Mouse (Mus musculus): ENCODE measurements around the gene Shc2. TPM values are rescaled to one million over a fixed set of nuclear protein-coding genes. Genes with fewer than 3 reads are reported as not detected.

Shc2 gene
- polyA plus RNA-seq, 1 experiment from 2014 or later: 22.8 TPM

GRCm38 (mm10) chr10:79665051-79665450 lies 27.3 kb upstream of the Shc2 start:
- Histone ChIP-seq H3K36me3 (no peaks in the 10 kb centered on the region), H3K27ac (replicated peaks) (no peak overlapping the region), H3K9me3 (no peaks in the 10 kb centered on the region), H3K27me3 (0 out of 2 replicates have a peak, but pooled peaks cover 7% of the 10 kb centered on the region), H3K4me3 (no peak overlapping the region), H3K9ac (replicated peaks) (no peak overlapping the region), H3K4me1 (peaks cover 14% of the 10 kb centered on the region), H3K4me2 (replicated peaks) (no peak overlapping the region)
- ATAC-seq (ENCODE audit: low FRiP score, low read depth): no peak
- 84% methylated on average over 8 of the region's 8 CpGs for WGBS

- Histone ChIP-seq H3K9me3 (no peaks in the 10 kb centered on the region), H3K36me3 (no peaks in the 10 kb centered on the region), H3K4me3 (no peak within 1 kb of the TSS), H3K4me1 (peaks cover 13% of the 10 kb centered on the region), H3K9ac (replicated peaks) (no peak within 1 kb of the TSS), H3K27ac (replicated peaks) (no peak within 1 kb of the TSS), H3K27me3 (0 out of 2 replicates have a peak, but pooled peaks cover 7% of the 10 kb centered on the region), H3K4me2 (replicated peaks) (no peak within 1 kb of the TSS)
- WGBS: 13% methylated on average over 13 of the region's 13 CpGs
- no peak; the same call in 1 of the 2 replicates for ATAC-seq (ENCODE audit: low FRiP score, low read depth)
Observed at GRCm38 (mm10) chr10:79664131-79664665, 26.5 kb upstream of the Shc2 start, which contains the start of gene Madcam1. Madcam1 (plus strand) TSS chr10:79664559.

- no peaks in the 10 kb centered on the region for H3K9me3 ChIP-seq
- H3K27me3 ChIP-seq: 0 out of 2 replicates have a peak, but pooled peaks cover 7% of the 10 kb centered on the region
- H3K4me2 ChIP-seq (replicated peaks): no peak overlapping the region
- H3K4me1 ChIP-seq: peaks cover 6% of the 10 kb centered on the region
- 0 out of 2 replicates have a peak overlapping the region, but pooled peaks have one; percentile 1 for H3K27ac ChIP-seq (replicated peaks)
- no peak overlapping the region for H3K4me3 ChIP-seq
- H3K36me3 ChIP-seq: no peaks in the 10 kb centered on the region
- ATAC-seq (ENCODE audit: low FRiP score, low read depth): no peak
- 48% methylated on average over 3 of the region's 3 CpGs for WGBS
- H3K9ac ChIP-seq (replicated peaks): no peak overlapping the region
Observed at GRCm38 (mm10) chr10:79661861-79662260, 24.1 kb upstream of the Shc2 start.

GRCm38 (mm10) chr10:79660298-79660697 lies 22.6 kb upstream of the Shc2 start:
- Histone ChIP-seq H3K4me1 (peaks cover 6% of the 10 kb centered on the region), H3K4me3 (no peak overlapping the region), H3K9ac (replicated peaks) (no peak overlapping the region), H3K4me2 (replicated peaks) (no peak overlapping the region), H3K36me3 (no peaks in the 10 kb centered on the region), H3K9me3 (no peaks in the 10 kb centered on the region), H3K27ac (replicated peaks) (no peak overlapping the region), H3K27me3 (0 out of 2 replicates have a peak, but pooled peaks cover 7% of the 10 kb centered on the region)
- WGBS: 81% methylated on average over 2 of the region's 2 CpGs
- no peak for ATAC-seq (ENCODE audit: low FRiP score, low read depth)

GRCm38 (mm10) chr10:79658829-79659228 lies 21.1 kb upstream of the Shc2 start:
- WGBS: 17% methylated on average over 4 of the region's 4 CpGs
- Histone ChIP-seq H3K27ac (replicated peaks) (no peak overlapping the region), H3K4me2 (replicated peaks) (no peak overlapping the region), H3K27me3 (0 out of 2 replicates have a peak, but pooled peaks cover 7% of the 10 kb centered on the region), H3K4me3 (no peak overlapping the region), H3K9ac (replicated peaks) (no peak overlapping the region), H3K9me3 (no peaks in the 10 kb centered on the region), H3K4me1 (peaks cover 11% of the 10 kb centered on the region), H3K36me3 (no peaks in the 10 kb centered on the region)
- no peak for ATAC-seq (ENCODE audit: low FRiP score, low read depth)

- 13% methylated on average over 1 of the region's 1 CpGs for WGBS
- ATAC-seq (ENCODE audit: low FRiP score, low read depth): peak; percentile 85
- H3K36me3 ChIP-seq: no peaks in the 10 kb centered on the region
Observed at GRCm38 (mm10) chr10:79654946-79655395, 17.3 kb upstream of the Shc2 start.

GRCm38 (mm10) chr10:79652789-79653188 lies 15.1 kb upstream of the Shc2 start:
- no peak overlapping the region for H3K4me3 ChIP-seq

More at GRCm38 (mm10) chr10:79654946-79655395, 17.3 kb upstream of the Shc2 start:
- Histone ChIP-seq H3K27me3 (0 out of 2 replicates have a peak, but pooled peaks cover 4% of the 10 kb centered on the region), H3K4me3 (no peak overlapping the region), H3K9ac (replicated peaks) (no peak overlapping the region), H3K9me3 (no peaks in the 10 kb centered on the region), H3K4me1 (peaks cover 11% of the 10 kb centered on the region), H3K27ac (replicated peaks) (peak overlapping the region; percentile 39; the same call in 1 of the 2 replicates), H3K4me2 (replicated peaks) (no peak overlapping the region)

GRCm38 (mm10) chr10:79649070-79649751 lies 11.5 kb upstream of the Shc2 start:
- no peak overlapping the region for H3K4me3 ChIP-seq
- no peaks in the 10 kb centered on the region for H3K36me3 ChIP-seq
- ATAC-seq (ENCODE audit: low FRiP score, low read depth): no peak
- H3K9ac ChIP-seq (replicated peaks): no peak overlapping the region
- peaks cover 2% of the 10 kb centered on the region; the same call in 1 of the 2 replicates for H3K4me1 ChIP-seq
- H3K9me3 ChIP-seq: no peaks in the 10 kb centered on the region
- no peak overlapping the region for H3K4me2 ChIP-seq (replicated peaks)
- no peak overlapping the region for H3K27ac ChIP-seq (replicated peaks)
- WGBS: 28% methylated on average over 7 of the region's 7 CpGs
- H3K27me3 ChIP-seq: 0 out of 2 replicates have a peak, but pooled peaks cover 4% of the 10 kb centered on the region

More at GRCm38 (mm10) chr10:79652789-79653188, 15.1 kb upstream of the Shc2 start:
- H3K9me3 ChIP-seq: no peaks in the 10 kb centered on the region
- WGBS: 83% methylated on average over 7 of the region's 7 CpGs
- H3K4me2 ChIP-seq (replicated peaks): no peak overlapping the region
- peaks cover 11% of the 10 kb centered on the region for H3K4me1 ChIP-seq
- H3K27me3 ChIP-seq: 0 out of 2 replicates have a peak, but pooled peaks cover 4% of the 10 kb centered on the region
- no peak overlapping the region for H3K27ac ChIP-seq (replicated peaks)
- no peak overlapping the region for H3K9ac ChIP-seq (replicated peaks)
- no peak for ATAC-seq (ENCODE audit: low FRiP score, low read depth)
- no peaks in the 10 kb centered on the region for H3K36me3 ChIP-seq

- Histone ChIP-seq H3K36me3 (no peaks in the 10 kb centered on the region), H3K9me3 (no peaks in the 10 kb centered on the region), H3K27ac (replicated peaks) (no peak within 1 kb of the TSS), H3K27me3 (no peaks in the 10 kb centered on the region), H3K4me1 (no peaks in the 10 kb centered on the region), H3K4me2 (replicated peaks) (no peak within 1 kb of the TSS), H3K4me3 (no peak within 1 kb of the TSS), H3K9ac (replicated peaks) (no peak within 1 kb of the TSS)
- 76% methylated on average over 8 of the region's 8 CpGs for WGBS
- ATAC-seq (ENCODE audit: low FRiP score, low read depth): no peak
Observed at GRCm38 (mm10) chr10:79645711-79646110, 8.0 kb upstream of the Shc2 start, which contains the start of gene Odf3l2. Odf3l2 (minus strand) TSS chr10:79645738.

GRCm38 (mm10) chr10:79638486-79639204 lies 927 bp upstream of the Shc2 start:
- Histone ChIP-seq H3K4me3 (peak overlapping the region; percentile 65; the same call in 1 of the 2 replicates), H3K9me3 (no peaks in the 10 kb centered on the region), H3K4me1 (peaks cover 21% of the 10 kb centered on the region; the same call in 1 of the 2 replicates), H3K4me2 (replicated peaks) (peak overlapping the region; percentile 81), H3K9ac (replicated peaks) (no peak overlapping the region), H3K27ac (replicated peaks) (peak overlapping the region; percentile 88), H3K27me3 (peaks cover 46% of the 10 kb centered on the region), H3K36me3 (no peaks in the 10 kb centered on the region)
- peak; percentile 7; the same call in 1 of the 2 replicates for ATAC-seq (ENCODE audit: low FRiP score, low read depth)
- whole genome bisulfite sequencing: 6% methylated on average over 23 of the region's 23 CpGs

GRCm38 (mm10) chr10:79636287-79636686 lies 1.4 kb downstream of the Shc2 start:
- no peaks in the 10 kb centered on the region for H3K9me3 ChIP-seq
- 80% methylated on average over 8 of the region's 8 CpGs for WGBS
- H3K9ac ChIP-seq (replicated peaks): peak overlapping the region; percentile 81
- H3K4me3 ChIP-seq: peak overlapping the region; percentile 65
- peak overlapping the region; percentile 81 for H3K4me2 ChIP-seq (replicated peaks)
- H3K4me1 ChIP-seq: peaks cover 21% of the 10 kb centered on the region; the same call in 1 of the 2 replicates
- H3K27me3 ChIP-seq: peaks cover 46% of the 10 kb centered on the region
- peak overlapping the region; percentile 88; the same call in 1 of the 2 replicates for H3K27ac ChIP-seq (replicated peaks)
- no peaks in the 10 kb centered on the region for H3K36me3 ChIP-seq
- ATAC-seq (ENCODE audit: low FRiP score, low read depth): no peak
